Mouse (Mus musculus) G1E (cell line): ENCODE results near the gene Ino80b. TPM values are rescaled to one million over a fixed set of nuclear protein-coding genes. Genes with fewer than 3 reads are reported as not detected.

ENCODE experiments used
- ATAC-seq: 2 replicates; pipeline ENCODE4 v1.8.0; 2016; ENCODE audit warnings: mild to moderate bottlenecking; ENCODE audit not compliant: insufficient number of reproducible peaks, poor library complexity, low FRiP score, severe bottlenecking; ENCODE audit errors: extremely low read depth
- DNase-seq: peaks from one replicate; pipeline ENCODE4 v3.0.0; 2012; ENCODE audit warnings: low spot score
- H3K27me3 ChIP-seq: 2 replicates; pipeline ENCODE4 v1.6.1; 2012; ENCODE audit warnings: mild to moderate bottlenecking, low read length, inconsistent platforms; ENCODE audit not compliant: insufficient read depth
- H3K36me3 ChIP-seq: replicated peaks from 2 replicates; pipeline ENCODE3; 2012; ENCODE audit warnings: mild to moderate bottlenecking, inconsistent platforms
- H3K4me1 ChIP-seq: 2 replicates; pipeline ENCODE4 v1.6.1; 2012; ENCODE audit warnings: low read depth, low read length, inconsistent platforms, mixed read lengths; ENCODE audit not compliant: insufficient read depth
- H3K4me3 ChIP-seq: 2 replicates; pipeline ENCODE4 v1.5.1; 2012; ENCODE audit warnings: low read depth, mild to moderate bottlenecking, inconsistent platforms, low read length, moderate library complexity, mixed read lengths
- H3K9me3 ChIP-seq: replicated peaks from 2 replicates; pipeline ENCODE4 v1.6.1; 2012; ENCODE audit warnings: inconsistent platforms
- CTCF ChIP-seq: IDR thresholded peaks from 2 replicates; pipeline ENCODE4 v1.5.1; 2012; ENCODE audit warnings: low read depth, low read length, inconsistent platforms, mixed read lengths
- GATA1 ChIP-seq: IDR thresholded peaks from 2 replicates; pipeline ENCODE4 v1.6.1; 2012; ENCODE audit warnings: borderline replicate concordance, low read length, inconsistent platforms, mixed read lengths
- GATA2 ChIP-seq: IDR thresholded peaks from 2 replicates; pipeline ENCODE4 v1.6.1; 2012; ENCODE audit warnings: low read depth, low read length, inconsistent platforms, borderline replicate concordance
- POLR2AphosphoS5 ChIP-seq: IDR thresholded peaks from 2 replicates; pipeline ENCODE4 v1.6.1; 2012; ENCODE audit warnings: low read depth, low read length, inconsistent platforms; ENCODE audit not compliant: insufficient replicate concordance
- TAL1 ChIP-seq: conservative IDR thresholded peaks from 2 replicates; pipeline ENCODE4 v1.6.1; 2012; ENCODE audit warnings: low read depth, low read length, inconsistent platforms, mixed read lengths
- polyA plus RNA-seq: library from polyadenylated mRNA; stranded (reverse); fragments of >175 nt; gene quantifications from 2 replicates; pipeline ENCODE4 v1.2.3, GENCODE M21; 2012
- total RNA-seq, 2 experiments: library from RNA; stranded (forward) in 1 of 2; stranded (reverse) in 1 of 2; fragments of 200-1000 nt in 1 of 2; fragments of >200 nt in 1 of 2; fragmentation: Nextera tagmentation in 1 of 2; gene quantifications; 2 replicates each; pipeline ENCODE4 v1.2.3; 2014 to 2017

Gene Ino80b
- total and polyA plus RNA-seq, 3 experiments: 19.7 to 121 (median 21.1) TPM

DNA sequence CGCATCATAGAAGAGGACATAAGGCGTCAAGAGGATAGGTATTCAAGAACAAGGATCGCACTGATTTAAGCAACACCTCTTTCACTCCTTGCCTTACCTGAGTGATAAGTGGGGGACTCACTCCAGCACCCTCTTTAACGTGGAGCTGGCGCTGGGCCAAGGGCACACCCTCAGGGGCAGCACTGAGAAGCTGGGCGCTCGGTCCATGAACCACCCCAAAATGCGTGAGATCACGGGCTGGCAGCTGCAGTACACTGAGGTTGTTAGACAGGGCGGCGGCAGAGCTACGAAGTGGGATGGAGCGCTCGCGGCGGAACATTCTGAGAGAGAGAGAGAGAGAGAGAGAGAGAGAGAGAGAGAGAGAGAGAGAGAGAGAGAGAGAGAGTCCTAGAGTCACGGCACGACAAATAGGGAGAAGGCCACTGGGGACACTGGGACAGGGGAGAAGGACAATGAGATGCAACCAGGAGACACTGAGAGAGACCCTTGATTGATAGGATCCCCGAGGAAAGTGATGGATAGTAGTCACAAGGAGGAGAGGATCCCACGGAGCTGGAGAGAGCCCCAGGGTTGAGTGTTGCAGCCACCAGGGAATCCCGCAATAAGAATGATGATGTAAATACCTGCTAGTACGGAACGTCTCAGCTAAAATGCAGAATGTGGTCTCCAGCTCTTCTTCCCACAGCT, 30.5 kb upstream of the Ino80b start:
- H3K4me3 ChIP-seq: peak overlapping the region; percentile 36; the same call in 1 of the 2 replicates
- TF ChIP-seq POLR2AphosphoS5: no peak
- TF ChIP-seq TAL1: no peak
- TF ChIP-seq CTCF: no peak
- no peak for TF ChIP-seq GATA2
- no peak for TF ChIP-seq GATA1
- H3K9me3 ChIP-seq: no peaks in the 10 kb centered on the region
- DNase-seq (no peak), ATAC-seq (no peak)
- peaks cover 59% of the 10 kb centered on the region for H3K27me3 ChIP-seq
- peaks cover 25% of the 10 kb centered on the region for H3K4me1 ChIP-seq
- H3K36me3 ChIP-seq: no peaks in the 10 kb centered on the region

DNA sequence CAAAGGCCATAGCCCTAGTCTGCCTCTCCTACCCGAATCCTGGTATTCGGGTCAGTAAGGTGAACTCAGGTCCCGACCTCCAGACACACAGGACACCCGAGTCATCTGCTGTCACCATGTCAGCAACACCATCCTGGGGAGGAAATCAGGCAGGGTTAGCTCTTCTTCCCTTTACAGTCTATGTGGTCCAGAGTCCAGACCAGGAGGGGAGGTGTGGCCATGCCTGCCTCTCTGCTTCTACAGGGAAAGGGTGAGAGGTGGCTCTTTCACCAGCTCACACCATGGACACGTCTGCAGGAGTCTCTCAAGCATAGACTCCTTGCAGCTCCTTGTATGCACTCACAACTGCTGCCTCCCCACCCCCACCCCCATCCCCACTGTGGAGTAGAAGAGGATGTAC, 28.3 kb upstream of the Ino80b start:
- Histone ChIP-seq H3K9me3 (no peaks in the 10 kb centered on the region), H3K4me1 (peaks cover 26% of the 10 kb centered on the region), H3K36me3 (no peaks in the 10 kb centered on the region), H3K27me3 (peaks cover 68% of the 10 kb centered on the region), H3K4me3 (no peak overlapping the region)
- no peak for ATAC-seq
- TF ChIP-seq GATA2 (no peak), TAL1 (no peak), GATA1 (no peak), CTCF (no peak), POLR2AphosphoS5 (no peak)
- DNase-seq: no peak

DNA sequence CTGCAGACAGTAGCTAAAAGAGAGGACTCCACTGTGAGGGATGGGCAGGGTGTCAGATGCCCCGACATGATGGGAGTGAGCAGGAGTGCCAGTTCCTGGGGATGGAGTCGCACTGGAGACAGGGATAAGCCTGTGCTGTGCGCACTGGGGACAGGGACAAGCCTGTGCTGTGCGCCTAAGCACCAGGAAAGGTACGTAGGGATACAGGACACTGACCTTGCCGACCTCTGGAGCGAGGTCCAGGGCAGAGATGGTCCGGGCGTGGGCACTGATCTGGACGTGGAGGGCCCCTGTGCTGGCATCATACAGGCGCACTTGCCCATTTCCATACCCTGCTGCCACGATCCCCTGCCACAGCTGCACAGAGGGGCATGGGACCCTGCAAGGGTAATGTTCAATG, 27.8 kb upstream of the Ino80b start:
- no peak overlapping the region for H3K4me3 ChIP-seq
- DNase-seq (no peak), ATAC-seq (no peak)
- no peaks in the 10 kb centered on the region for H3K9me3 ChIP-seq
- H3K36me3 ChIP-seq: peaks cover 2% of the 10 kb centered on the region
- H3K4me1 ChIP-seq: peaks cover 26% of the 10 kb centered on the region
- peaks cover 70% of the 10 kb centered on the region for H3K27me3 ChIP-seq
- TF ChIP-seq TAL1: no peak
- TF ChIP-seq CTCF: no peak

DNA sequence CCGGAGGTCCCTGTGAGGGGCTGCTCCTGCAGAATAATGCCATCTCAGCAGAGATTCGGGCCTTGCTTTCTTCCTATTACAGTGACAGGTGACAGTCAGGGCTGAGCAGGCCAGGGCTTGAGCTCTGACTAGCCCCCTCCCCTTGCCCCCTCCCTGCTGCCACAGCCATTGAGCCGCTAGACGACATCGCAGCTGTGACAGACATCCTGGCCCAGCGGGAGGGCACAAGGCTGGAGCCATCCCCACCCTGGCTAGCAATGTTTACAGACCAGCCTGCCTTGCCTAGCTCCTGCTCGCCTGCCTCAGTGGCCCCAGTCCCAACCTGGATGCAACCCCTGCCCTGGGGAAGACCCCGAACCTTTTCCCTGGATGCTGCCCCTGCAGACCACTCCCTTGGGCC, 26.5 kb upstream of the Ino80b start:
- Histone ChIP-seq H3K4me3 (no peak overlapping the region), H3K36me3 (peaks cover 11% of the 10 kb centered on the region), H3K27me3 (peaks cover 79% of the 10 kb centered on the region), H3K9me3 (no peaks in the 10 kb centered on the region), H3K4me1 (peaks cover 33% of the 10 kb centered on the region)
- ATAC-seq (no peak), DNase-seq (no peak)
- TF ChIP-seq TAL1 (no peak), CTCF (no peak), GATA2 (no peak), POLR2AphosphoS5 (no peak)

DNA sequence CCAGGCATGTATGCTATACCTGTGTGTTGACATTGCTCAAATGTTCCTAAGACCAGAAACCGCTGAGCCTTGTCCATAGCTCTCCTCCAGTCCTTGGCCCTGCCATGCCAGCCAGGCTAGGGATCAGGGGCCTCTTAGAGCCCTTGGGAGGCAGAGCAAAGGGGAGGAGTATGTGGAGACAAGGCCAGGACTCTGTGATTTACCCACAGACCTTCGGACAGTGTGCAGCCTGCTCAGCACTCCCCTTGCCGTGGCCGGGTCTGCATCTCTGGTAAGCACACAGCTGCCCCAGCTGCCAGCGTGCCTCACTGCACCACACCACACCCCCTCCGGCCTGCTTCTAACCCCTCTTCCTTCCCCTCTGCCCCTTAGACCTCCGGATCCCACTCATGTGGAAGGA, 22.0 kb upstream of the Ino80b start:
- DNase-seq: no peak
- TF ChIP-seq GATA1: no peak
- TF ChIP-seq CTCF: no peak
- TF ChIP-seq POLR2AphosphoS5: no peak
- TF ChIP-seq GATA2: no peak
- no peak for TF ChIP-seq TAL1
- Histone ChIP-seq H3K4me3 (no peak overlapping the region), H3K4me1 (peaks cover 27% of the 10 kb centered on the region), H3K27me3 (peaks cover 49% of the 10 kb centered on the region), H3K9me3 (no peaks in the 10 kb centered on the region), H3K36me3 (peaks cover 11% of the 10 kb centered on the region)
- no peak for ATAC-seq

DNA sequence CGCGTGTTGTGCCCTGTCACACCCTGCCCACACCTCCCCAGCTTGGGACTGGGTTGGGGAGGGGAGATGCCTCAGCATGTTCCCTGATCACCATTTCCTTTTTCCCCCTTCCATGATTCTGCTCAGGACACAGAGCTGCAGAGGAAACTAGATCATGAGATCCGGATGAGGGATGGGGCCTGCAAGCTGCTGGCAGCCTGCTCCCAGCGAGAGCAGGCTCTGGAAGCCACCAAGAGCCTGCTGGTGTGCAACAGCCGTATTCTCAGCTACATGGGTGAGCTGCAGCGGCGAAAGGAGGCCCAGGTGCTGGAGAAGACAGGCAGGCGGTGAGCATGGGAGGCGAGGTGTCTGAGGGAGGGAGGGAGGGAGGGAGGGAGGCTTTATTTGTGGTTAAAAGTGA, 20.6 kb upstream of the Ino80b start:
- TF ChIP-seq TAL1 (no peak), CTCF (no peak), POLR2AphosphoS5 (no peak), GATA2 (no peak), GATA1 (no peak)
- no peaks in the 10 kb centered on the region for H3K9me3 ChIP-seq
- no peak for ATAC-seq
- peaks cover 21% of the 10 kb centered on the region for H3K4me1 ChIP-seq
- no peak overlapping the region for H3K4me3 ChIP-seq
- H3K27me3 ChIP-seq: peaks cover 38% of the 10 kb centered on the region
- no peak for DNase-seq
- peaks cover 11% of the 10 kb centered on the region for H3K36me3 ChIP-seq

DNA sequence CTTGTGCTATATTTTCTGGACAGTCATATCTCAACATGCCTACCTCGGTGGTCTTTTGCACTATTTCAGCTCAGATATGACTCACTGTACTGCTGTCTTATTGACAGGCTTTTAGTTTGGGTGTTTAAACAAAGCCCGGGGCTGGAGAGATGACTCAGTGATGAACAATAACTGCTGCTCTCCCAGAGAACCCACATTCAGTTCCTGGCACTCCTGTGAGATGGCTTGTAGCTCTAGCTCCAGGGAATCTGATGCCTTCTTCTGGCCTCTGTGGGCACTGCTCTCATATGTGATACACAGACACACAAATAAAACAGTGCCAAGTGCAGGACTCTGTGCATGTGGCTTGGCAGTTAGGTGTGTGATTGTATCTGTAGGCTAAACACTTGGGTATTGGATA, 20.0 kb upstream of the Ino80b start:
- no peaks in the 10 kb centered on the region for H3K9me3 ChIP-seq
- no peak for TF ChIP-seq TAL1
- TF ChIP-seq GATA1: no peak
- TF ChIP-seq GATA2: no peak
- no peak for TF ChIP-seq CTCF
- TF ChIP-seq POLR2AphosphoS5: no peak
- no peak for DNase-seq
- H3K4me1 ChIP-seq: peaks cover 19% of the 10 kb centered on the region
- ATAC-seq: no peak
- peaks cover 11% of the 10 kb centered on the region for H3K36me3 ChIP-seq
- H3K4me3 ChIP-seq: no peak overlapping the region
- peaks cover 33% of the 10 kb centered on the region for H3K27me3 ChIP-seq
